Mouse (Mus musculus) G1E (cell line): ENCODE results near the gene Kank2. TPM values are rescaled to one million over a fixed set of nuclear protein-coding genes. Genes with fewer than 3 reads are reported as not detected.

ENCODE experiments used
- ATAC-seq: 2 replicates; pipeline ENCODE4 v1.8.0; 2016; ENCODE audit warnings: mild to moderate bottlenecking; ENCODE audit not compliant: insufficient number of reproducible peaks, poor library complexity, low FRiP score, severe bottlenecking; ENCODE audit errors: extremely low read depth
- DNase-seq: peaks from one replicate; pipeline ENCODE4 v3.0.0; 2012; ENCODE audit warnings: low spot score
- H3K27me3 ChIP-seq: 2 replicates; pipeline ENCODE4 v1.6.1; 2012; ENCODE audit warnings: mild to moderate bottlenecking, low read length, inconsistent platforms; ENCODE audit not compliant: insufficient read depth
- H3K36me3 ChIP-seq: replicated peaks from 2 replicates; pipeline ENCODE3; 2012; ENCODE audit warnings: mild to moderate bottlenecking, inconsistent platforms
- H3K4me1 ChIP-seq: 2 replicates; pipeline ENCODE4 v1.6.1; 2012; ENCODE audit warnings: low read depth, low read length, inconsistent platforms, mixed read lengths; ENCODE audit not compliant: insufficient read depth
- H3K4me3 ChIP-seq: 2 replicates; pipeline ENCODE4 v1.5.1; 2012; ENCODE audit warnings: low read depth, mild to moderate bottlenecking, inconsistent platforms, low read length, moderate library complexity, mixed read lengths
- H3K9me3 ChIP-seq: replicated peaks from 2 replicates; pipeline ENCODE4 v1.6.1; 2012; ENCODE audit warnings: inconsistent platforms
- CTCF ChIP-seq: IDR thresholded peaks from 2 replicates; pipeline ENCODE4 v1.5.1; 2012; ENCODE audit warnings: low read depth, low read length, inconsistent platforms, mixed read lengths
- GATA1 ChIP-seq: IDR thresholded peaks from 2 replicates; pipeline ENCODE4 v1.6.1; 2012; ENCODE audit warnings: borderline replicate concordance, low read length, inconsistent platforms, mixed read lengths
- GATA2 ChIP-seq: IDR thresholded peaks from 2 replicates; pipeline ENCODE4 v1.6.1; 2012; ENCODE audit warnings: low read depth, low read length, inconsistent platforms, borderline replicate concordance
- POLR2AphosphoS5 ChIP-seq: IDR thresholded peaks from 2 replicates; pipeline ENCODE4 v1.6.1; 2012; ENCODE audit warnings: low read depth, low read length, inconsistent platforms; ENCODE audit not compliant: insufficient replicate concordance
- TAL1 ChIP-seq: conservative IDR thresholded peaks from 2 replicates; pipeline ENCODE4 v1.6.1; 2012; ENCODE audit warnings: low read depth, low read length, inconsistent platforms, mixed read lengths
- polyA plus RNA-seq: library from polyadenylated mRNA; stranded (reverse); fragments of >175 nt; gene quantifications from 2 replicates; pipeline ENCODE4 v1.2.3, GENCODE M21; 2012
- total RNA-seq, 2 experiments: library from RNA; stranded (forward) in 1 of 2; stranded (reverse) in 1 of 2; fragments of 200-1000 nt in 1 of 2; fragments of >200 nt in 1 of 2; fragmentation: Nextera tagmentation in 1 of 2; gene quantifications; 2 replicates each; pipeline ENCODE4 v1.2.3; 2014 to 2017

The Kank2 gene
- total and polyA plus RNA-seq, 3 experiments = under 0.01 TPM; not detected in 2

DNA sequence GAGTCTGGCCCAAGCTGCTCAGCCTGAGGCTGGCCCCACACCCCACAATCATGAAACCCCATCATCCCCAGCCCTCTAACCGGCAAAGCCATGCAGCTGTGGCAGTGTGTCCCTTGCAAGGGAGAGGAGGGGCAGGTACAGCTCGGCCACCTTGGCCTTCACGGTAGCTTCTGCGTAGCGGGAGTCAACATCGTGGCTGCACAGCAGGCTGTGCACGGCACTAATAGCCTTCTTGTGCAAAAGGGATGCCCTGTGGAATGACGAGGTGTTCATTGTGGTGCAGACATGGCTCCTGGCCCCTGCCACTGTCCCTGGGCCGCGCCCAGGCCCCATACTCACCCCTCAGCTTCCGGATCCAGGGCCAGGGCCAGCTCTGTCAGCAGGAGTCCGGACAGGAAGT, 21.6 kb upstream of the Kank2 start:
- TF ChIP-seq GATA2 (no peak), TAL1 (no peak), CTCF (no peak), POLR2AphosphoS5 (no peak), GATA1 (no peak)
- Histone ChIP-seq H3K27me3 (peaks cover 20% of the 10 kb centered on the region), H3K36me3 (peaks cover 4% of the 10 kb centered on the region), H3K4me3 (no peak overlapping the region), H3K4me1 (peaks cover 8% of the 10 kb centered on the region), H3K9me3 (no peaks in the 10 kb centered on the region)
- DNase-seq = no peak
- ATAC-seq = no peak

GRCm38 (mm10) chr9:21819181-21819729, 20.7 kb upstream of the Kank2 start:
- DNase-seq (no peak), ATAC-seq (no peak)
- Histone ChIP-seq H3K4me3 (no peak overlapping the region), H3K36me3 (peaks cover 4% of the 10 kb centered on the region), H3K27me3 (peaks cover 23% of the 10 kb centered on the region), H3K4me1 (peaks cover 8% of the 10 kb centered on the region), H3K9me3 (no peaks in the 10 kb centered on the region)
- TF ChIP-seq TAL1 = no peak
- TF ChIP-seq CTCF = no peak
- TF ChIP-seq GATA2 = no peak
- no peak for TF ChIP-seq POLR2AphosphoS5

- peaks cover 23% of the 10 kb centered on the region for H3K27me3 ChIP-seq
- DNase-seq (no peak), ATAC-seq (no peak)
- H3K4me3 ChIP-seq = no peak overlapping the region
- H3K9me3 ChIP-seq = no peaks in the 10 kb centered on the region
- peaks cover 4% of the 10 kb centered on the region for H3K36me3 ChIP-seq
- TF ChIP-seq CTCF (no peak), POLR2AphosphoS5 (no peak), TAL1 (no peak), GATA2 (no peak), GATA1 (no peak)
- H3K4me1 ChIP-seq = peaks cover 8% of the 10 kb centered on the region
These were observed 20.0 kb upstream of the Kank2 start for GRCm38 (mm10) chr9:21818561-21818960.

- ATAC-seq = no peak
- H3K4me1 ChIP-seq = peaks cover 8% of the 10 kb centered on the region
These were observed 19.6 kb upstream of the Kank2 start for GRCm38 (mm10) chr9:21818125-21818524.

DNA sequence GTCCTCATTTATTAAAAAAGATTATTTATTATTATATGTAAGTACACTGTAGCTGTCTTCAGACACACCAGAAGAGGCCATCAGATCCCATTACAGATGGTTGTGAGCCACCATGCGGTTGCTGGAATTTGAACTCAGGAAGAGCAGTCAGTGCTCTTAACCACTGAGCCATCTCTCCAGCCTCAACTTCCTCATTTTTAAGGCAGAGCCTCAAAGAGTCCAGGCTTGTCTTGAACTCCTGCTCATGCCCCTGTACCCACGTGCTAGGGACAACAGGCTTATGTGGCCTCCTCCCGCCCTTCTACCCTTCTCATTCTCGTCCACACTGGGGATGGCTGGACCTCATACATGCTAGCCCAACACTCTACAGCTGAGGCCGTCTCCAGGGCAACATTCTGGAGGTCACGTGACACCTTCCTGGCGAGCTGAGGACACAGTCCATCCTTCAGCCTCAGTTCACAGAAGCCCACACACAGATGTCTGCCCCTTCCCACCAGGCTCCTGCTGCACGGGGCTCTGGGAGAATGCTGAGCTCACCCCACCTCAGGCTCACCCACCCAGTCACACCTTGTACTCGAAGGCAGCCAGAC, 18.3 kb upstream of the Kank2 start:
- DNase-seq (no peak), ATAC-seq (no peak)
- Histone ChIP-seq H3K9me3 (no peaks in the 10 kb centered on the region), H3K4me3 (no peak overlapping the region), H3K4me1 (peaks cover 8% of the 10 kb centered on the region), H3K27me3 (peaks cover 28% of the 10 kb centered on the region), H3K36me3 (peaks cover 4% of the 10 kb centered on the region)
- TF ChIP-seq CTCF = no peak
- TF ChIP-seq POLR2AphosphoS5 = no peak

More at GRCm38 (mm10) chr9:21818125-21818524, 19.6 kb upstream of the Kank2 start:
- Histone ChIP-seq H3K9me3 (no peaks in the 10 kb centered on the region), H3K27me3 (peaks cover 26% of the 10 kb centered on the region), H3K4me3 (no peak overlapping the region), H3K36me3 (peaks cover 4% of the 10 kb centered on the region)
- TF ChIP-seq CTCF (no peak), GATA2 (no peak), TAL1 (no peak), POLR2AphosphoS5 (no peak)
- no peak for DNase-seq

- ATAC-seq (no peak), DNase-seq (no peak)
- Histone ChIP-seq H3K27me3 (peaks cover 20% of the 10 kb centered on the region), H3K4me1 (no peaks in the 10 kb centered on the region), H3K9me3 (no peaks in the 10 kb centered on the region), H3K4me3 (no peak overlapping the region), H3K36me3 (no peaks in the 10 kb centered on the region)
- TF ChIP-seq POLR2AphosphoS5 = no peak
- no peak for TF ChIP-seq GATA1
- no peak for TF ChIP-seq CTCF
- no peak for TF ChIP-seq GATA2
- TF ChIP-seq TAL1 = no peak
These were observed 12.6 kb upstream of the Kank2 start for GRCm38 (mm10) chr9:21811170-21811569.
